Mouse (Mus musculus): Measurements from ENCODE around the gene Unc13a. TPM values are rescaled to one million over a fixed set of nuclear protein-coding genes. Genes with fewer than 3 reads are reported as not detected.

Unc13a gene
- polyA plus RNA-seq, 1 experiment from 2014 or later: 0.20 TPM

DNA sequence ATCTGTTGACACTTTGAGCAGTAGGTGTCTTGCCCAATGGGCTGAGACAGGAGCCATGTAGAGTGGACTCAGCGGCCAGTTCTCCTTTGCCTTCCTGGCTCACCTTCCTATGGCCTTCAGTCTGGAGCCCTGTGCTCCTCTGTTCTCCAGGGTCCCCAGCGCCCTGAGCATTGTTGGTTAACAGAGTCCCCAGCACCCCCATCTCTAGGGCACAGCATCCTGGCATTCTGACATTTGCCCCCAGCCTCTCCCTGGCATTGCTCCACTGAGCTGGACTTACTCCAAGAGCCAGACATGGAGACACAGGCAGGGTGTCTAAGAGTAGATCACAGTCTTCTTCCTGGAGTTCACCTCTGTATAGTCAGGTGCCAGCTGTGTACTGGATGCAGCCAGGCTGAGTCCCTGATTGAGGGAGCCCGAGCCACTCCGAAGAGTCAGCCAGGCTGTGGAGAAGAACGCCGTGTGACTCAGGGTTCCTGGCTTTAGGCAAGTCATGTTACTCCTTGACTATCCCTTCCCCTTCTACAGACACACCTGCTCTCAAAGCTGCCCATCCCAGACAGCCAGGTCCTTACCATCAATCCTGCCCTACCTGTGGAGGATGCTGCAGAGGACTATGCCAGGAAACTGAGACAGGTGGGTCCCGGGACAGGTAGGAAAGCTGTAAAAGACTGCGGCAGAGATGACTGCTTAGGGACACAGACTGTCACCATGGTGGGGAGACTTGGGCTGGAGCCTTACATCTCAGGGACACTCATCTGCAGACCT is 77.8 kb downstream of the Unc13a start:
- ATAC-seq (ENCODE audit: low read depth): no peak
- no peak overlapping the region for H3K4me2 ChIP-seq (ENCODE audit: low read depth, low read length)
- H3K36me3 ChIP-seq (ENCODE audit: control insufficient read depth, insufficient read depth): no peaks in the 10 kb centered on the region
- no peaks in the 10 kb centered on the region for H3K9me3 ChIP-seq (replicated peaks; ENCODE audit: control insufficient read depth, low read length)
- no peak overlapping the region for H3K9ac ChIP-seq (ENCODE audit: low read depth, low read length)
- no peak overlapping the region for H3K4me3 ChIP-seq (ENCODE audit: low read depth, low read length)
- WGBS (ENCODE audit: insufficient replicate concordance): 80% methylated on average over 8 of the region's 8 CpGs
- no peak overlapping the region for H3K27ac ChIP-seq (ENCODE audit: low read length)
- peaks cover 22% of the 10 kb centered on the region for H3K4me1 ChIP-seq (ENCODE audit: control insufficient read depth, low read depth, low read length)
- H3K27me3 ChIP-seq (ENCODE audit: control insufficient read depth, insufficient read depth, low read depth, low read length): no peaks in the 10 kb centered on the region

DNA sequence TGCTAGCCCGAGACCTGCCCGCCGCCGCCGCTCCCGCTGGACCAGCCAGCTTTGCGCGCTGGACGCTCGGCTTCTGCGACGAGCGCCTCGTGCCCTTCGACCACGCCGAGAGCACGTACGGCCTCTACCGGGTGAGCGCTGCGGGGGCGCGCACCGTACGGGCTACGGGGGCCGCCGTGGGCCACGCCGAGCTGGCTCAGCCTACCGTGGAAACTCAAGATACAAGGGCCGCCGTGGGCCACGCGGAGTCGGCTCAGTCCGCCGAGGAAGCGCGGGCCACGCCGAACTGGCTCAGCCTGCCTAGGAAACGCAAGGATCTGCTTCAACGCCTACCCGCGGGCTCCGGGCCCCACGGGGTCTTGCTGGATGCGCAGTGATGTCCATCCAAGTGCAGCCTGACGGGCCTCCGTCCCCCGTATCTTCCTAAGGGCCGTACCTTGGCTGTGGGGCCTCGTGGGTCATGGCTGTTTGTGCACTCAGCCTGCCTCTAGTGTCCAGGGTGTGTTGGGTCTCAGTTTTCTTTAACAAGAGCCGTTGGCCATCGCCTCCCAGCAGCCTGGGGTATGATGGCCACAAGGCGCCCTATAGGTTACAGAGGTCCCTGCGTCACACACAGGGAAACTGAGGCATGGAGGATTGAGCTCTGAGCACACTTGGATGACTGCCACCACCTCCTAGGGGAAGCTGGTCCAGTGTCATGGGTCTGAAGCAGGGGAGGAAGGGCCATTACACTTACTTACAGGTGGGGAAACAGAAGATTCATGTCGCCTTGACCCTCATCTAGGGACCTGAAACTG is 79.0 kb downstream of the Unc13a start:
- Histone ChIP-seq H3K4me3 (ENCODE audit: low read depth, low read length) (peak overlapping the region; percentile 73), H3K9me3 (replicated peaks; ENCODE audit: control insufficient read depth, low read length) (no peaks in the 10 kb centered on the region), H3K9ac (ENCODE audit: low read depth, low read length) (peak overlapping the region; percentile 72), H3K4me2 (ENCODE audit: low read depth, low read length) (peak overlapping the region; percentile 93), H3K36me3 (ENCODE audit: control insufficient read depth, insufficient read depth) (no peaks in the 10 kb centered on the region), H3K27ac (ENCODE audit: low read length) (peak overlapping the region; percentile 94), H3K4me1 (ENCODE audit: control insufficient read depth, low read depth, low read length) (peaks cover 22% of the 10 kb centered on the region), H3K27me3 (ENCODE audit: control insufficient read depth, insufficient read depth, low read depth, low read length) (no peaks in the 10 kb centered on the region)
- WGBS (ENCODE audit: insufficient replicate concordance): 2% methylated on average over 60 of the region's 60 CpGs
- ATAC-seq (ENCODE audit: low read depth): peak; percentile 64

DNA sequence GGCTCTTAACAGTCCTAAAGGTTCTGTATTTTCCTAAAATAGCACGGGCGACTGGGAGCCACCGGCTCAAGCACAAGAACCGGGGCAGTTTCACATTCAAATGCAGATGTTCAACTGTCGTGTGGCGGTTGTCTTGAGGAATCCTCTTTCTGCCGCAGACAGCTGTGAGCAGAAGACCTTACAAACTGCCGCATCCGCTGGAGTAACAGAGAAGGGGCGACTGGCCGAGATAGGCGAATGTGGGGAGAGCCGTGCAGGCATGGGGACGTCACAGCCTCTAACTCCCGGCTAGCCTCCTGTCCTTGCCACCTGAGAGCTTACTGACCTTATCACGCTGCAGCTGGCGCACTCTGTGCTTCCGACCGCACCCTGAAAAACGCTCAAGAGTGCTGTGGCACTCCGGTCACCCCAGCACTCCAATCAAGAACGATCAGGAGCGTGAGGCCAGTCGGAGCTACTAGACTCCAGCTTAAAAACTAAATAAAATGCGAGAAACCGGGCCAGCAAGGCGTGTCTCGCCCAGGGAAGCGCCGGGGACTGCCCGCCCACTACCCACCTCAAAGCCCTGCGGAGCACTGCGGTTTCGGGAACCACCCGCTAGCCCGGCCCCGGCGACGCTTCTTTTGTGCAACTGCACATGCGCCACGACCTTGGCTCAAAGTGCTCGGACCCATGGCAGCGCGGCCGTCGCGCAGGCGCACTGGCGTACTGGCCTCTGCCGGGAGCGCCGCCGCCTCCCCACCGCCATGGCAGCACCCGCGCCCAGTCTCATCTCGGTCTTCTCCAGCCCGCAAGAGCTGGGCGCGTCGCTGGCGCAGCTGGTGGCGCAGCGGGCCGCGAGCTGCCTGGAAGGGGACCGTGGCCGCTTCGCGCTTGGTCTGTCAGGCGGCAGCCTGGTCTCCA is 79.8 kb downstream of the Unc13a start, which contains the start of gene Pgls:
Gene Pgls (plus strand): TSS at position 706 of the 903 bp plus-strand sequence.
- H3K4me1 ChIP-seq (ENCODE audit: control insufficient read depth, low read depth, low read length): peaks cover 22% of the 10 kb centered on the region
- H3K36me3 ChIP-seq (ENCODE audit: control insufficient read depth, insufficient read depth): no peaks in the 10 kb centered on the region
- H3K4me2 ChIP-seq (ENCODE audit: low read depth, low read length): peak within 1 kb of the TSS; percentile 93
- peak within 1 kb of the TSS; percentile 73 for H3K4me3 ChIP-seq (ENCODE audit: low read depth, low read length)
- no peaks in the 10 kb centered on the region for H3K27me3 ChIP-seq (ENCODE audit: control insufficient read depth, insufficient read depth, low read depth, low read length)
- ATAC-seq (ENCODE audit: low read depth): peak; percentile 85
- WGBS (ENCODE audit: insufficient replicate concordance): under 1% methylated on average over 69 of the region's 71 CpGs
- peak within 1 kb of the TSS; percentile 72 for H3K9ac ChIP-seq (ENCODE audit: low read depth, low read length)
- H3K27ac ChIP-seq (ENCODE audit: low read length): peak within 1 kb of the TSS; percentile 94
- no peaks in the 10 kb centered on the region for H3K9me3 ChIP-seq (replicated peaks; ENCODE audit: control insufficient read depth, low read length)

DNA sequence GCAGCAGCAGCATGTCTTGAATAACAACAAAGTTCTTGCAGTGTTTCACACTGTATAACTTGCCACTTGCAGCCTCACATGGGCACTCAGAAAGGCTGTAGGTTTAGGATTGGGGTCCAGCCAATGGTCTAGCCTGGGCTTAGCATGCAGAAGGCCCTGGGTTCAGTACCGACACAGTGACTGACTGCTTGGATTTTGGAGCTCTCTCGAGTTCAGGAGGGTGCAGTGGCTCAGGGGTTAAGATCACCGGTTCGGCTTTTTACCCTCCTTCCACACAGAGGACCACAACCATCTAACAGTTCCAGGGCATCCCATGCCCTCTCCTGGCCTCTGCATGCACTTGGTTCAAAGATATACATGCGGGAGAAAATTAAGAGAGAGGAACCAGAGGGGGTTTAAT is 80.5 kb downstream of the Unc13a start:
- WGBS (ENCODE audit: insufficient replicate concordance): 10% methylated on average over 5 of the region's 5 CpGs
- Histone ChIP-seq H3K4me1 (ENCODE audit: control insufficient read depth, low read depth, low read length) (peaks cover 22% of the 10 kb centered on the region), H3K9ac (ENCODE audit: low read depth, low read length) (peak overlapping the region; percentile 72), H3K27me3 (ENCODE audit: control insufficient read depth, insufficient read depth, low read depth, low read length) (no peaks in the 10 kb centered on the region), H3K9me3 (replicated peaks; ENCODE audit: control insufficient read depth, low read length) (no peaks in the 10 kb centered on the region), H3K4me3 (ENCODE audit: low read depth, low read length) (peak overlapping the region; percentile 73), H3K36me3 (ENCODE audit: control insufficient read depth, insufficient read depth) (no peaks in the 10 kb centered on the region), H3K27ac (ENCODE audit: low read length) (peak overlapping the region; percentile 94), H3K4me2 (ENCODE audit: low read depth, low read length) (peak overlapping the region; percentile 93)
- ATAC-seq (ENCODE audit: low read depth): no peak

DNA sequence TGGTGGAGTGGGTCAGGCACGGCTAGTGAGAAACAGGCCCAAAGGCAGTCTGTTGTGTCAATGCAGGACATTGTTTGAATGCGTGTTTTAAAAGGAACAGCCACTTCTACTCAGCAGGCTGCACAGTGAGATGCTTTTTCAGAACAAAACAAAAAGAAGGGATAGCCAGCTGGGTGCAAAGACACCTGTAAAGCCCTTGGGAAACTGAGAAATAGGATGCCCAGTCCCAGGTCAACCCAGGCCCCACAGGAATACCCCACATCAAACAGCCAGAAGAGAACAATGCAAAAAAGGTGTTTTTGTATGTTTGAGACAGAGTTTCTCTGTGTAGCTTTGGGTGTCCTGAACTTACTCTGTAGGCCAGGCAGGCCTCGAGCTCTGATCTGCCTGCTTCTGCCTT is 82.8 kb downstream of the Unc13a start:
- Histone ChIP-seq H3K4me1 (ENCODE audit: control insufficient read depth, low read depth, low read length) (peaks cover 19% of the 10 kb centered on the region), H3K4me2 (ENCODE audit: low read depth, low read length) (no peak overlapping the region), H3K36me3 (ENCODE audit: control insufficient read depth, insufficient read depth) (no peaks in the 10 kb centered on the region), H3K27me3 (ENCODE audit: control insufficient read depth, insufficient read depth, low read depth, low read length) (no peaks in the 10 kb centered on the region), H3K4me3 (ENCODE audit: low read depth, low read length) (no peak overlapping the region), H3K27ac (ENCODE audit: low read length) (no peak overlapping the region), H3K9me3 (replicated peaks; ENCODE audit: control insufficient read depth, low read length) (no peaks in the 10 kb centered on the region), H3K9ac (ENCODE audit: low read depth, low read length) (no peak overlapping the region)
- whole genome bisulfite sequencing (ENCODE audit: insufficient replicate concordance): 70% methylated on average over 3 of the region's 3 CpGs
- ATAC-seq (ENCODE audit: low read depth): no peak

DNA sequence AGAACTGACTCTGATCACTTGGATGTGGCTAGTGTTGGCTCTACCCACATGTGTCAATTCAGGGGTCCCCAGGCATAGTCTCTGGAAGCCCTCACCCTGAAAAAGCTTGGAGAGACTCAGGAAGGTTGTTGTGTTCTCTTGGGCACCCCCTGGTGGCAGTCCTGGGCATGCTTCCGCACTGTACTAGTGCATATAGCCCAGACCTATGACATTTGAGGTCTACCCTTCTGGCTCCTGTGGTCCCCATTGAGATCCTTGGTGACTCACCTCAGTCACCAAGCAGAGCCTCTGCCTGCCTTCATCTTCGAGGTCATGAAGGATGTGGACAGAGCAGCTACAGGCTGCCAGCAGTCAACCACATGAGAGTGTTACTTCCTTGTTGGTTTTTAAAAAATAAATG is 84.7 kb downstream of the Unc13a start:
- 62% methylated on average over 2 of the region's 2 CpGs for WGBS (ENCODE audit: insufficient replicate concordance)
- Histone ChIP-seq H3K4me2 (ENCODE audit: low read depth, low read length) (no peak overlapping the region), H3K4me3 (ENCODE audit: low read depth, low read length) (no peak overlapping the region), H3K4me1 (ENCODE audit: control insufficient read depth, low read depth, low read length) (peaks cover 8% of the 10 kb centered on the region), H3K27me3 (ENCODE audit: control insufficient read depth, insufficient read depth, low read depth, low read length) (no peaks in the 10 kb centered on the region), H3K9me3 (replicated peaks; ENCODE audit: control insufficient read depth, low read length) (no peaks in the 10 kb centered on the region), H3K27ac (ENCODE audit: low read length) (no peak overlapping the region), H3K36me3 (ENCODE audit: control insufficient read depth, insufficient read depth) (no peaks in the 10 kb centered on the region), H3K9ac (ENCODE audit: low read depth, low read length) (no peak overlapping the region)
- no peak for ATAC-seq (ENCODE audit: low read depth)

DNA sequence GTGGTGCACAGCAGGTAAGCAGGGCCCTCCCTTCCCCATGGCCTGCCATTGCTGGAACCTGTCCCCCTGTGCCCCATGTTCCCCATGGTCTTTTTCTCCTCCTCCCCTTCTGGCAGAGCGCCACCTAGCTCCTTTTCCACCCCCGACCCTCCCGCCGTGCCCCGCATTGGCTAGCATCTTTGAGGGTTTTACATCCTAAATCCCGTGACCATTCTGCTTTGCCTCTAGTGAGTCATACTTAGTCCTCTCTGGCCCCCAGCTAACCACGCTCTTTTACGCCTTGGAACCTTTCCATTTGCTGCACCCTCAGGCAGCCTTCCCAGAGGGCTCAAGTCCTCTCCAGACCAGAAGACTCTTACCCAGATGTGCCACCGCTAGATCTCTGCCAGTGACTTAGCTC is 91.4 kb downstream of the Unc13a start:
- H3K4me2 ChIP-seq (ENCODE audit: low read depth, low read length): no peak overlapping the region
- ATAC-seq (ENCODE audit: low read depth): no peak
- H3K27me3 ChIP-seq (ENCODE audit: control insufficient read depth, insufficient read depth, low read depth, low read length): no peaks in the 10 kb centered on the region
- H3K27ac ChIP-seq (ENCODE audit: low read length): no peak overlapping the region
- H3K36me3 ChIP-seq (ENCODE audit: control insufficient read depth, insufficient read depth): no peaks in the 10 kb centered on the region
- no peak overlapping the region for H3K4me3 ChIP-seq (ENCODE audit: low read depth, low read length)
- 62% methylated on average over 8 of the region's 9 CpGs for WGBS (ENCODE audit: insufficient replicate concordance)
- H3K9me3 ChIP-seq (replicated peaks; ENCODE audit: control insufficient read depth, low read length): no peaks in the 10 kb centered on the region
- no peak overlapping the region for H3K9ac ChIP-seq (ENCODE audit: low read depth, low read length)
- no peaks in the 10 kb centered on the region for H3K4me1 ChIP-seq (ENCODE audit: control insufficient read depth, low read depth, low read length)

DNA sequence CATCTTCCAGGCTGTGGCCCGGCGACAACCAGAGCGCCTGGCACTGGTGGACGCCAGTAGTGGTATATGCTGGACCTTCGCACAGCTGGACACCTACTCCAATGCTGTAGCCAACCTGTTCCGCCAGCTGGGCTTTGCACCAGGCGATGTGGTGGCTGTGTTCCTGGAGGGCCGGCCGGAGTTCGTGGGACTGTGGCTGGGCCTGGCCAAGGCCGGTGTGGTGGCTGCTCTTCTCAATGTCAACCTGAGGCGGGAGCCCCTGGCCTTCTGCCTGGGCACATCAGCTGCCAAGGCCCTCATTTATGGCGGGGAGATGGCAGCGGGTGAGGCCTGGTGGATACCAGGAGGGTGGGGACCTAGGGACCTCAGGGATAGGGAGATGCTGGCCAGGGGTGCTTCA is 92.1 kb downstream of the Unc13a start:
- no peak overlapping the region for H3K4me2 ChIP-seq (ENCODE audit: low read depth, low read length)

More for the DNA sequence above, 92.1 kb downstream of the Unc13a start:
- Histone ChIP-seq H3K9me3 (replicated peaks; ENCODE audit: control insufficient read depth, low read length) (no peaks in the 10 kb centered on the region), H3K9ac (ENCODE audit: low read depth, low read length) (no peak overlapping the region), H3K27ac (ENCODE audit: low read length) (no peak overlapping the region), H3K27me3 (ENCODE audit: control insufficient read depth, insufficient read depth, low read depth, low read length) (no peaks in the 10 kb centered on the region), H3K4me3 (ENCODE audit: low read depth, low read length) (no peak overlapping the region), H3K36me3 (ENCODE audit: control insufficient read depth, insufficient read depth) (no peaks in the 10 kb centered on the region), H3K4me1 (ENCODE audit: control insufficient read depth, low read depth, low read length) (no peaks in the 10 kb centered on the region)
- ATAC-seq (ENCODE audit: low read depth): no peak
- WGBS (ENCODE audit: insufficient replicate concordance): 71% methylated on average over 14 of the region's 14 CpGs

Data from liver, embryonic 16.5 days (tissue).